Mouse (Mus musculus) heart, adult 8-10 months (tissue): ENCODE data around the gene Ankmy2. TPM values are rescaled to one million over a fixed set of nuclear protein-coding genes. Genes with fewer than 3 reads are reported as not detected.

ENCODE experiments used
- DNase-seq: peaks from one replicate; pipeline ENCODE4 v3.0.0; 2022; ENCODE audit warnings: low spot score
- total RNA-seq, 4 experiments: library from RNA; stranded (reverse); gene quantifications; 2 replicates each; pipeline ENCODE4 v1.2.4; 2022

The Ankmy2 gene
- total RNA-seq: 10 to 100 TPM; 11.7 to 17.0 (median 14.3) TPM

DNA sequence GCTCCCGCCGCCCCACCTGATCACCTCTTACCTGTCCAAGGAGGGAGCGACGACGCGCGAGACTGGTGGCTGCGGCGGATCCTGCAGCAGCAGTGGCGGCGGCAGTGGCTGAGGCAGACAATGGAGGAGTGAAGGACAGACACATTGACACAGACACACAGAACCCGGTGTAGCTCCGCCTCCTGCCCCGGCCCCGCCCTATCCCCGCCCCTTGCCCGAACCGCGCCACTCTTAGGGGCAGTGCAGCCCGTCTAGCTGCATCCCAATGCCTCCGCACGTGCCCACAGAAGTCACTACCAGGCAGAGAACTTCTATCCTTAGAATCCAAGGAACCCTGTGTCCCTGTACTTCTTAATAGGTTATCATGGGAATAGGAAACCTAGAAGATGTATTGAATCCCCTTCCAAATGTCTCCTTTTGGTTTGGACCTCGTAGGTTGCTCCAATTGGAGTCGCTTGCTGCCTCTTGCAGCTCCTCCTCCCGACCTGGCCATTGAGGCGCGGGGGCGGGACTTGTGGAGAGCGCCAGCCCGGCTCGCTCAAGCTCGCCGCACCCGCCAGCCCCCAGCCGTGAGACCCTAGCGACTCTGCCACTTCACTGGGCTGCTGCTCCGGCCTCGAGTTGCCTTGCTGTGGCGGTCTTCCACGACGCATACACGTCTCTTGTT lies at the start of gene Ankmy2:
TSS of gene Ankmy2 (plus strand) at position 478 of the 667 bp plus-strand sequence.
- DNase-seq: peak; percentile 87

DNA sequence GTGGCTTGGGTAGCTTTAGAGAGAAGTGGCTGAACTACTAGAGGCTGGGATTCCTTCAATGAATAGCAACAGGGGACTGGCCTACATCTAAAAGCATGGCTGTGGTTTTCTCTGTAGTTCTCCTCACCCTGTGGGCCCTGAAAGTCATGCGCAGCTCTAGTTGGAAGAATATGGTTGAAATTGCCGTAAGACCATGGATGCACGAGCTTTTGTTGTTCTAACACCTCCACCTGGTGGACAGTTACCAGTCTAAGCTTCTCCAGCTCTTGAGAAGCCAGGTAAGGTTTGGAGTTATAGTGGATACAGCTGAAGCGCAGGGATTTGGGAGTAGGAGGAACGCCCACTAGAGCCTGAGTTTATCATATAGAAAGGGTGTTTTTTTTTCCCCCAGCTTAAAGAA lies 48.5 kb upstream of the Ankmy2 start:
- no peak for DNase-seq

DNA sequence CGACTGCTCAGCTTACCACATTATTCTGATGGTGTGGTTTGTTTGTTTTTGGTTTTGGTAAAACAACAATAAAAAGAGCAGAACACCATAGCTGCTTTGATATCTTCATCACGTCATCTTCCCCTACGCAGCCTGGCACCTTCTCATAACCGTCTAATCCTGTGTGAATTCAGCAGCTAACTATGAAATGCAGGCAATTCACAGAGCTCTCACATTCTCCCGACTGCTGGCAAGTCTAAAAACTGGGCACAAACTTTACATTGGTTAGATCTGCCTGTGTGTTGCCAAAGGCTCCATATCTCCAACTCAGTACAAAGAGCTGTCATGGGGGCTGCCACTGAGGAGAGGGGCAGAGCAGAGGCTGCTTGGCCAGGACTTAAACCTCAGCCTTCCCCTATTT lies 46.5 kb upstream of the Ankmy2 start:
- no peak for DNase-seq

DNA sequence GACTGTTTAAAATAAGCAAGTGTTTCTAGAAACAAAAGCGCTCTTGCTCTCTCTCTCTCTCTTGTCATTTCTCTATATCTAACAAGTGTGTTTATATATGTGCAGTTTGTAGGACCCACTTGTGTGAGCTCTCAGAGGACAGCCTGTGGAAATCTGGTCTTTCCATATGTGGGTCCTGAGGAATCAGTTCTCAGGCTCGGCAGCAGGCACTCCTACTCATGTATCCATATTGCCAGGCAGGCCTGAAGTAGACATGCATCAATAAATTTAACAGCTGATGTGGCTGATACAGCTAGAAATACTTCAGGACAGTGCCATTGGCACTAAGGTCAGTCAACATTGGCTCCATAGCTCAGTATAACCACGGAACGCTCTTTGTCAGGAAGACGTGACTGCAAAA lies 45.8 kb upstream of the Ankmy2 start:
- no peak for DNase-seq

DNA sequence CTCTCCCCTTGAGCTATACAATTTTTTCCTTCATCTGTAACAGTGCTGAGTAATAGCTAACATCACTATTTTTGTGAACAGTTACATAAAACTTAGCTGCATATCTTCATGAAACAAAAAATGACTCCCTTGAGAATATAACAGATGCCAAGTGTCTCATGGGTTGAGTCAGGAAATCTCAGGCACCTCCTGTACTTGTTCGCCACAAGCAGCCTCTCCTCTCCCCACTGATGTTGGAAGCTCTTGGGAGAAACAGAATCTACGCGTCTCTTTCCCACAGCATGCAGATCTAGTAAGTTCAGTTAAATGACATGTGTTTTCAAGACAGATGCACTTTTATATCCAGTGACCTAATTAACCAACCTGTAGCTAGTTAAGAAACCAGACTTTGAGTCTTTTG lies 44.8 kb upstream of the Ankmy2 start:
- no peak for DNase-seq

DNA sequence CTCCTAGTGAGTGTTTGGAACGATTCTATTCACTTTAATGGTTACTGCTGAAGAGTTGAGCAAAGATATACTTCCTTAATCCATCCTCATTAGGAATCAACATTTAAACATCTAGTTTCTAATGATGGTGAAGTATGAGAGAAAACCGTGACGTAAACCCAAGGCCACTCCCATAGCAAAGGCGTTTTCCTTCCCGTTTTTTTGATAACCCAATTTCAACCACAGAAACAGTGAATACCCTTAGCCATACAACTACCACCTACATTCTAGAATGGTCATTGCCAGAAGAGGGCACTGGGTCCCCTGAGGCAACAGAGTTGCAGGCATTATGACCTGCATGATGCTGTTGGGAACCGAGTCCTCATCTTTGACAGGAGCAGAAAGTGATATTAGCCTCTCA lies 39.8 kb upstream of the Ankmy2 start:
- no peak for DNase-seq

DNA sequence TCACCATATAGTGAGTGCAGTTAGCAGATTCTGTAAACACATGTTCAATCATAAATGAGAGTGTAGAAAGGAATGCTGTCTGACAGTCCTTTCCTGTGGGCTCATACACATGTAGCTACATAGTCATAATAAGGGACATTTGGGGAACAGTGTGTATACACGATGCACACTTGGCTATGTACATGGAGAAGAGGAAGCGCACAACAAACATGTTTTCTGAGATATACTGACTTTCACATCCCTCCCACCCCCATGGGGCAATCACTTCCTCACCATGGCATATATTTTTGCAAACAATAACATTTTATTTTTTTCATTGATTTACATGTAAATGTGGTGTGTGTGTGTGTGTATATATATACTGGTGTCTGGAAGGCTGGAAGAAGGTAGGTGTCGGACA lies 37.7 kb upstream of the Ankmy2 start:
- DNase-seq: no peak

DNA sequence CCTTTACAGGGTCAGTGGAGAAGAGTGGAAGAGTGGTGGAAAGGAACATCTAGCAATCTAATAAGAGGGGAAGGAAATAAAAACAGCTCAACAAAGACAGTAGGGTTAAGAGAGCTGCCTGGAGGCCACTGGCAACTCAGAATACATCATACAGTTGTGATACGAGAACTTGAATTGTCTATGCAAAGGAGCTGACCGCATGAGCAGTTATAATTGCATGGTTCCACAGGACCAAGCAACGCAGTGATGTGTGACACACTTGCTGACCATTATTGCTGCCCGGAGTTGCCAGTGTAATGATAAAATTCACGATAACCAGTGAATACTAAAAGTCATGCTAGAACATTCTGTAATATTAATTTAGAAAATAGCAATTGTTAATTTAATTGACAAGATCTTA lies 30.9 kb upstream of the Ankmy2 start:
- no peak for DNase-seq

DNA sequence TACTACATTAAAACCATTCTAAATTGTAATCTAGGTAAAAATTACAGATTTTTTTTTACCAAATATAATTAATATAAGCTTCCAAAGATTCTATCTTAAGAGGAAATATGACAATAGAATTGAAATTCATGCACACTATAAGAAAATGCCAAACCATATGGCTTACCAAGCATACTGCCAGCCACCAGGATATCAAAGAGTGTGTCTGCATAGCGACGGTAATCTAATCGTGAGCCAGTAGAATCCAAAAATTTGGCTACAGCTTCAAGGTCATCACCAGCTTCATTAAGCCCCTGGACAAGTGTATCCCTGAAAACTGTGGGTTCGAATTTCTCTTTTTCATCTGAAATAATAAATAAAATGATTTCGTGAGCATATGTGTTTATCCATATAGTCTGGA lies 27.1 kb upstream of the Ankmy2 start:
- DNase-seq: no peak

DNA sequence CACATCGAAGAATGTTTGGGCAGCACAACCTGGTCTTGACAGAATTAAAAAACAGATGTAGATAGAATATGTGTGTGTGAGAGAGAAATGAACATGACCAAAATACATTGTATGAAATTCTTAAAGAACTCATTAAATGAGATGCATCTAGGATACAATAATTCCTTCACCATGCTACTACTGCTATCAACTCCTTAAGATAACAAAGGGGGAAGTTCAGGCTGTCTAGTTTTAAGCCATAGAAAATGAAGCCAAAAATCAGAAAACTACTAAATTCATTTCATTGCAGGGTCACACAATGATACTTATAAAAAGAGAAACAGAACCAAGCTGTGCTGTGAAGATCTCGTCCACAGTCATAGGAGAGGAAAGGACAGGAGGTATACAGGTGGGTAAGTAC lies 24.7 kb upstream of the Ankmy2 start:
- DNase-seq: no peak

DNA sequence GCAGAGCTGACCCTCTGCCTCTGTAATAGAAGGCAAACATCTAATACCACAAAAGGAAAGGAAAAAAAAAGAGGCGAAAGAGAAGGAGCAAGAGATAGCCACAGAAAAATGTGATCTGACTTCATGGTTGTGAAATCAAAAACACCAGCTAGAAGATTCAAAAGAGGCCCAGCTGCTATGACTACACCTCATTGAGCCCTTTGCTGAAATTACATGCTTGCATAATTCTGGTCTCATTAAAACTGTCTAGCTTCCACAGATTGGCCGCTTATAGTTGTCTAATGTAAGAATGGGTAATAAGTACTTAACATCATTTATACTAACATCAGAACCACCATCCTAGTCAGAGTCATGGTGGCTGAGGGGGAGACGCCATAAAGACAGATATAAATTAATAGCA lies 24.2 kb upstream of the Ankmy2 start:
- DNase-seq: no peak

DNA sequence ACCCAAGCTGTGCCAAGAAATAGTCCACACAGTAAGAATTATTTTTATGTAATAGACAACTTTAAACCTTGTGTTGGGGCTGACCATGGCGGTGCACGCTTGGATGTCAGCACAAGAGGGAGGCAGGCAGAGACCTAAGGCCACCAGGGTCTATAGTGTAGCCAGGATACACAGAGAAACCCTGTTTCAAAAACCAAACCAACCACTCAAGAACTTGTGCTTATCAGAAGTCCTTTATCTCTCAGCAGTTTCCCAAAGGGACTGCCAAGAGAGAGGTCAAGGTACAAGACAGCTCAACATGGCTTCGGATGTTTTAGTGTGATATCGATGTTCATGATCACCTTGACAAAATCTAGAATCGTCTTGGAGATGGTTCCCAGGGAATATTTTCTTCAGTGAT lies 23.4 kb upstream of the Ankmy2 start:
- no peak for DNase-seq

DNA sequence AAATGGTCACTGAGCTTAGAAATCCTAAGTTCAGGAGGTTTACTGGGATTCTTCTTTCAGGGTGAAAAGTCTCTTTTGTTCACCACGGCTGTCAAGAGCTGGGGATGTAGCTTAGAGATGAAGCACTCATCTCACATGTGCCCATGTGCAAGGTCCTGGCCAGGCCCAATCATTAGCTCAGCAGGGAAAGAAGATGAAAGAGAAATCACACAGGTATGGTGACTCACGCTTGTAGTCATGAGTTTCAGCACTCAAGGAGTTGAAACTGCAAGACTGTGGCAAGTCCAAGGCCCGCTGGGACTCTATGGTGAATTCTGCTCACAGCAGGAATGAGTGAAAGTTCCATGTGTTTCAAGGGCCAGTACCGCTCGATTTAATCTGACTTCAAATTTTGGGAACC lies 22.8 kb upstream of the Ankmy2 start:
- no peak for DNase-seq

DNA sequence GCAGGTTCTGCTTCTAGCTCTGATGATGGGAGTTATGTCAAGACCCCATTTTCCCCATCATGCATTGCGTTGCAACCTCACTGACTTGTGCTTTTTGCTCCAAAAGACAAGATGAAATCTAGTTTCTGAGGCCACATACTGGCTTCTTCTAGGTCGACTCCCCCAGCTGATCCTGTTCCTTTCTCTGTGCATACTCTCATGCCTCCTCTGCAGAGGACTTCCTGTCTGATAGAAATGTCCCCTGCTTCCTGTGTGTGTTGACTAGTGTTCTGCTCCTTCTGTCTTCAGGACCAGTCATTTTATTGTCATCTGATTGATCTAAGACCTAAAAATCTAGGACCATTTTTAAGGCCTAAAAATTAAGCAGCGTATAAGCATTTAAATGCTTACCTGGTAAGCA lies 21.5 kb upstream of the Ankmy2 start:
- DNase-seq: no peak

DNA sequence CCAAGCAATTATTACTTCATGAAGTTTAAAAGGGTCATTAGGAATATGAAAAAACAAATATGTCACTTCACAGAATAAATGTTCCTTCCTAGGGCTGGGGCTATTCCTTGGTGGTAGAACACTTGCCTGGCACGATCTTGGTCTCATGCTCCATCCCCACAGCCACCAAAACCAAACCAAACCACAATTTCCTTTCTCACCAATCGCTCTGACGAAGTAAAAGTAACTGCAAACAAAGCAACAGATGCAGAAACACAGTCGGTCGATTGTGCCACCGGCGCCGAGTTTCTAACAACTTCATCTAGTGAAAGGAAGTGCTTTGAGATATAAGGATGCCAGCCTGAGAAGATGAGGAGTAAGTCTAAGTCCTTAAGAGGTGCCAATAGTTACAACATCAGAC lies 20.6 kb upstream of the Ankmy2 start:
- no peak for DNase-seq

DNA sequence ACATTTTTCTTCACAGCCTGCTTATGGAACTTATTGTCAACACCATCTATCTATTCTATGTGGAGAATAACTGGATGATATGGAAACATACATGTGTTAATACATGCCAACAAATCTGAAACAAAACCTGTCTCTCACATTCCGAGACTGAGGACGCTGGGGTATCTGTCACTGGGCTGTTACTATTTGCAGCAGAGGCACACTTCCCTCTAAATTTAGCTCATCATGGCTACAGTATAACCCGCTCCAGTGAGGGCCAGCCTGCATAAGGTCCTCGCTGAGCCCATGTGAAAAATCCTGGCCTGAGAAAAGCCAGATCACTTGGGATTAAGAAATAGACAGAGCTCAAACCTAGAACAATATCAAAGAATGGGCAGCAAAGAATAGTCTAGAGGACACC lies 19.7 kb upstream of the Ankmy2 start:
- DNase-seq: peak; percentile 39

DNA sequence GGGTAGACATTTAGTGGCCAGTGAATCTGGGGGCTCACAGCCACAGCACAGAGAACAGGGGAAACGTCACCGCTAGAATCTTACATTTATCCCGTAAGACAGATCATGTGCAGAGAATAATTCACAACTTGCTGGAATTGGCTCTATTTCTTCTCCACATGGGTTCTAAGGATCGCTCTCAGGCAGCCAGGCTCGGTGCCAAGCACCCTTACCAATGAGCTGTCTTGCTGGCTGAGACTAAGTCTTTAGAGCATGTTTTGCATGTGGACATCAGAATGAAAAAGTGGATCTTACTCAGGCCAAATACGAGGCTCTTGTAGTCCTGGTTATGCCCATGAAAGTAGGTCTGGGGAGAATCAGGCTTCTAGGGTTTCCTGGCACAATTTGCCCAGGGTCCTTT lies 16.5 kb upstream of the Ankmy2 start:
- DNase-seq: no peak

DNA sequence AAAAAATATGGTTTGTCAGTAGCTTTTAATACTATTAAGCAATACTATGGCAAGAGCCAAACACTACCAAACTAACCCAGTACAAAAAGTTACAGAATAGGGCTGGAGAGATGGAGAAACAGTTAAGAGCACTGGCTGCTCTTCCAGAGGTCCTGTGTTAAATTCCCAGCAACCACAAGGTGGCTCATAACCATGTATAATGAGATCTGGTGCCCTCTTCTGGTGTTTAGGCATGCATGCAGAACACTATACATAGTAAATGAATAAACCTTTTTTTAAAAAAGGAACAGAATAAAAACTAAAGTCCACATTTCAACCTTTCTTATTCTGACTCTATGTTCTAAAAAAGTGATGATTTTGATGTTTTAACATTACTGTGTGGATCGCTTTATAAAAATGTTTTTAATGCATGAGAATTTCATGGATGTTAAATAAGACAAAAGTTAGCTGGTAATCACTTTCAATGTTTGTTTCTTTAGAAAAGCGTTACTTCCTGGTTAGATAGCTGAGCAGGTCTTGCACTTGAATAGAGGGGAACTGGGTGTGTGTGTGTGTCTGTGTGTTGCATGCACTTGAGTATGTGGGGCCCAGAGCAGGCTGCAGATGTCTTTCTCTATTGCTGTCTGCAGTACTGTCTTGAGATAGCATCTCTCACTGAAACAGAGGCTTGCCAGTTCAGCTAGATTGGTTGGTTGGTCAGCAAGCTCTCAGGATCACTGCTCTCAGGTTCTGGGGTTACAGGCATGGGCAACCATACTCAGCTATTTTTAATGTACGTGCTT lies 10.5 kb upstream of the Ankmy2 start:
- DNase-seq: no peak

DNA sequence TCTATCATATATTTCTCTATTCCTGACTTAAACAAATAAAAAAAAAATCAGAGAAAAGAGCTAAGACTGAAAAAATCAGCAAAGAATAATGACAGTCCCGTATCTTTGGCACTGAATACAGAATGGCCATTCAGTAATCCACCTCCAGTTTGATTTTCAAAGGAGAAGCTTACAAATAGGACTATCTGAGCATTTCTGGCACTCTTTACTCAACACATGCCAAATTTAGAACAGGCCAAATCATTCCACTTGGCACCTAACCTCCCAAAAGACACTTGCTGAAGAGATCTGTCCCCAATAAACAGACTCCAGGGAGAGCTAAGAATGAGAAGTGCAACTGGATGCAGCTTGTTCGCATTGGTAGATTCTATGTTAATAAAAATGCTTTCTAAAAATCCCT lies 6.6 kb upstream of the Ankmy2 start:
- peak; percentile 65 for DNase-seq

DNA sequence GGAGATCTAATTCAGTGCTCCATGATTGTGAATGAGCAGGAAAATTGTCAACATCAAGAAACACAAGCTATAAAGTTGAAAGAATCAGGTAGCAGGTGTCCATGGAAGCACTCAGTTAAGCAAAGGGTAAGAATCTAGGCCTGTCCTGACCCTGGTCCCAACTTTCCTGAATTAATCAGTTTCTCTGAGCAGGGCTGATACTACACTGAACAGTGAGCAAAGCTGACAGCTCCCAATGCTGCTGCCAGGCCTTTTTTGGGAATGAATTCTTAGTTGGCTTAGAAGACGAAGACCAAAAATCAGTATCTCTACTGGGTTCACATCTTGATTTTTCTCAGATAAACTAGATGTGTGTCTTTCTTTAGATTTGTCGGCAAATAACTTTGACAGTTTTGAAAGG lies 6.2 kb upstream of the Ankmy2 start:
- no peak for DNase-seq

DNA sequence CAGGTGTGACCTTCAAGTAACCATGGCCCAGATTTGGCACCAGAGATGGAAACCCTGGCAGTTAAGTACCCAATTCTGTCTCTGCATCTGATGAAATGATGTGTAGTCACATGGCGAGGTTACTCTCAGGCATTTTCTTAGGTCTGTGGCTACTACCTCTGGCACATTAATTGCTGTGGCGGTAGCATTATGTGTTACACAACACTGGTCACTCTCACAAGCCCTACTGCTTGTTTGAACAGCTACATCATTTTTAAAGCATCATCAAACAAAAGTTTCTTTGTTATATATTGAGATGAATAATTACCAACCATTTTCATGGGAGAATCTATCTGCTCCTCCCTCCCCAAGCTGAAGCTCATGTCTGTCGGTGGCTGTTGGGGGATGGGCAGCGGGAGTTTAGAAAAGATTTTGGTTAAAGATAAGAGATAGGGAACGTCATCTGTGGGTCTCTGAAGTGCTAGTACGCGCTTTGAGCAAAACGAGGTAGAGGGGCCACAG lies 1.7 kb upstream of the Ankmy2 start:
- no peak for DNase-seq

DNA sequence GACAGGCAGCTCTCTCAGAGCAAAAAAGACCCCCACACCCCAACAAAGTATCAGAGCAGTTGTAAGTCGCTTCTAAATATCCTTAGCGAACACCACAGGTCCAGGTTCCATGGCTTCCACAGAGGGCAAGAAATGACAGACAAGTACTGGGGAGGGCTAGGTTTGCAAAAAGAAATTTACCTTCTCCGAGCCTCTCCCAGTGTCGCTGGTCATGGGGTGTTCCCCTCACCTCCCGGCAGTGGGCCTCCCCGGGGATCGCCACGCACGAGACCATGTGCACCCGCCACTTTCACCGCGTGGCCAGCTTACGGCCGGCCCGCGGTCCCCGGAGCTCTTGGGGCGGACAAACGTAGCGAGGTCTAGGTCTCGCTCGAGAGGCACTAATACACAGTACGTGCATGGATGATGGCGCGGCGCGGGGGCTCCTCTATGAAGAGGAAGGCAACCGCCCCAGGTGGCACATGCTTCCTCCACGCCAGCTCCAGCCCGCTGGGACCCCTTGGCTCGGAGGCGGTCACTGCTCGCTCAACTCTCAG lies 745 bp upstream of the Ankmy2 start:
- no peak for DNase-seq

DNA sequence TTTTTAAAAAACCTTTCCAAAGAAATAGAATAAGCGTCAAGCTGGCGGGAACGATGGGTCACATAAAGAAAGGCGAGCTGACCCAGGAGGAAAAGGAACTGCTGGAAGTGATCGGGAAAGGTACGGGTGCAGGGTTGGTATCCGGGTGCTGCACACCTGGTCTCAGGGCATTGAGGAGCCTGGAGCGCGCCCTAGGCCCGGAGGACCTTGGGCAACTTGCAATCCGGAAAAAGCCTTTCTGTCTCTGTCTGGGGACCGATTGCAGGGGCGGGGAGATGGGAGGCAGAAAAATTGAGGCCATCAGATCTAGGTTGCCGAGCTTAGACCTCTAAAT lies 357 bp downstream of the Ankmy2 start:
- no peak for DNase-seq
